Mouse (Mus musculus) fibroblast of lung, adult 2 months (primary cell): ENCODE results near the gene Stard5.

Source experiments
- DNase-seq: peaks from one replicate; pipeline ENCODE4 v3.0.0-alpha.2; 2011; ENCODE audit warnings: low read depth

Gene Stard5

DNA sequence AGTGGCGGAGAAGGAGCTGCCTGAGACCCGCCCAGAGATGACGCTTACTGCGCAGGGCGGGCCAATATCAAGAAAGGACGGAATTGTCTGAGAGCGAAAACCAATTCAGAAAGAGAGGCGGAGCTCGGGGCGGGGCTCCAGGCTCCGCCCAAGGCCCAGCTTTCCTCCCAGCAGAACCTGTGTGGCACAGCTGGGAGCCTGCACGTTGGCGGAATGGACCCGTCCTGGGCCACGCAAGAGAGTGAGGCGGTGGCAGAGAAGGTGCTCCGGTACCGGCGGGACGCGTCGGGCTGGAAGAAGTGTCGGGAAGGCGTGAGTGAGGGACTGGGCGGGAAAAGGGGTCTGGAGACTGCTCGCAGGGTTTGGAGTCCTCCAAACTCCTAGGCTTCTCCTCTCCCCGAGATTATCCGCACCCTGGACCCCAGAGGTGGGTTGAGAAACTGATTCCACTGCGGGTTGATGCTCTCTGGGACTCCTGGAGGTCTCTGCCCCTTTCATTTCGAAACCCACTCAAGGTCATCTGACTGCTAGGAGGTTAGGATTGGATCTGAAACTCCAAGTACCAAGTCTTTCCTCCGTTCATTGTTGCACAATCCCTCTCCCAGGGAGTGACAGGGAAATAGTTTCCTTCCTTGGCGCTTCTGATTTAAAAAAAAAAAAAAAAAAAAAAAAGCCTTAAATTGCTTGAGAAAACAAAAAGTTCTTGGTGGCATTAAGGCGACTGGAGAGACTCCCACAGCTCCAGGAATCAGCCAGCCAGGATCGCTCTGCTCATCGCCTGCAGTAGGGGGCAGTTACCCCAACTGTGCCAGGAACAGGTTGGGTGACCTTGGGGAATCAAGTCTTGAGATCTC lies at the start of gene Stard5:
Stard5 (plus strand) TSS at position 132 of the 854 bp plus-strand sequence.
- DNase-seq = peak; percentile 94

DNA sequence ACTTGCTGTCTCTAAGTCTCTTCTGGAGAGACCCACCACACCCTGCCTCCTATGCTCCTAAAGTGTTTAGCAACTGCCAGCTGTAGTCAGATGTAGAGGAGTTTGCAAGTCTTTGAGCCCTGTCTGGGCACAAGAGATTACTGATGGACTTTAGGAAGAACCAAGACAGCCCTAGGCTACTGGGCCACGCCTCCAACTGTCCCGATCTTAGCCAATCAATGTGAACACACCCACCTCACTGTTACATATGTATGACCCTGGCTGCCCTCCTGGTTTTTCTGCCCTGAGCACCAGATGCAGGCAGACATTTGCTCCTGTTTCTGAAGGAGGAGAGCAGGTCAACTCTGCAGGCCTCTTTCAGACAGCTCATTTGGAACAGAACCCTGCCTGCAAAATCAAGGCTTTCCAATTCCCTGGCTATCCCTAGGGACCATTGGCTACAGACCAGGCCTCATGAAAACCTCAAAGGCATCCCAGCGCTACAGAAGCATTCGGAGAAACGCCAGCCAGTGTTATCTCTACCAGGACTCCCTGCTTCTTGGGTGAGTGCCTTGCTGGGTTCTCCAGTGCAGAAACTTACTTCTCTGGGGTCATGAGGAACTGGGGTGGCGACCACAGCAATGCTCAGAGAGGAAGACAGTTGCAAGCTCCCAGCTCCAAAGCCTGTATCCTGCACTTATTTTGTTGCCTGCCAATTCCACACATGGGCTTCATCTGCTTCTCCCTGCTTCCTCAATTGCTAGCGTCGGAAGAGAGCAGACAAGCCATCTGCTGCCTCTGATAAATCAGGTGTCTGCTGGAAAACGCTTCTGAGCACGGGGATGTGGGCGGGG lies 46.9 kb upstream of the Stard5 start, which contains the start of gene Tmc3:
Tmc3 (plus strand) TSS at position 289 of the 833 bp plus-strand sequence.
- DNase-seq = peak; percentile 43

DNA sequence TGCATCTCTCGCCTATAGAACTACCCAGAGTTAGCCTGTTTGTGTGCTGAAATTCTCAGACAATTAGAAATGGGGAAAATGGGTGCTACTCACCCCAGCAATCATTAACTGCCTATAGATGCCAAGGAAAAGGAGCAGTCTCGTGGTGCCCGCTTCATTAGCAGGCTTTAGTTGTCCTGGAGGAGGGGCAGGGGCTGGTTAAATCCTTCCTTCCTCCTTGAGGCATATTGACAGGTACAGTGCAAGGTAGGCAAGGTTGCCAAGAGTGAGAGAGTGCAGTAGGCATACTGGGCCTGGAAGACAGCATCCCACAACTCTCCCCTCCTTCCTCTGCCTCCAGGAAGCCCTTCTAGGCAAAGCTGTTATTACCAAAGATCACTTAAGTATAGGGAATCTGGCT lies 37.7 kb upstream of the Stard5 start:
- DNase-seq = no peak

DNA sequence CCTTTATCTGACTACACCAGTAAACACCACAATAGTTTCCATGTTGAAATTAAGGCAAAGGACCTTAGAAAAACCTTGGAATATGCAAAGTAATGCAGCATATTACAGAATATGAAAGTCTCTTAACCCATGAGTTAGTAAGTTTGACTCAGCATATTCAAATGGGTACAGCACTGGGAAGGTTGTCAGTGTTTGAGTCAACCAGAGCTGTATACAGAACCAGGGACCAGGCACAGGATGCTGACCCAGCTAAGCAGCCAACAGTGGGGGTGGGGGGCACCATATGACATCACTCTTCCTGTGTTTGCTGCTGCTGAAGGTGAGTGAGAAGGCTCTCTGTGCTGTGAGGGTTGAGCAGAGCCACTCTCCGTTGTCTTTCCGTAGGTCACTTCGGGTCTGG lies 34.7 kb upstream of the Stard5 start:
- DNase-seq = no peak

DNA sequence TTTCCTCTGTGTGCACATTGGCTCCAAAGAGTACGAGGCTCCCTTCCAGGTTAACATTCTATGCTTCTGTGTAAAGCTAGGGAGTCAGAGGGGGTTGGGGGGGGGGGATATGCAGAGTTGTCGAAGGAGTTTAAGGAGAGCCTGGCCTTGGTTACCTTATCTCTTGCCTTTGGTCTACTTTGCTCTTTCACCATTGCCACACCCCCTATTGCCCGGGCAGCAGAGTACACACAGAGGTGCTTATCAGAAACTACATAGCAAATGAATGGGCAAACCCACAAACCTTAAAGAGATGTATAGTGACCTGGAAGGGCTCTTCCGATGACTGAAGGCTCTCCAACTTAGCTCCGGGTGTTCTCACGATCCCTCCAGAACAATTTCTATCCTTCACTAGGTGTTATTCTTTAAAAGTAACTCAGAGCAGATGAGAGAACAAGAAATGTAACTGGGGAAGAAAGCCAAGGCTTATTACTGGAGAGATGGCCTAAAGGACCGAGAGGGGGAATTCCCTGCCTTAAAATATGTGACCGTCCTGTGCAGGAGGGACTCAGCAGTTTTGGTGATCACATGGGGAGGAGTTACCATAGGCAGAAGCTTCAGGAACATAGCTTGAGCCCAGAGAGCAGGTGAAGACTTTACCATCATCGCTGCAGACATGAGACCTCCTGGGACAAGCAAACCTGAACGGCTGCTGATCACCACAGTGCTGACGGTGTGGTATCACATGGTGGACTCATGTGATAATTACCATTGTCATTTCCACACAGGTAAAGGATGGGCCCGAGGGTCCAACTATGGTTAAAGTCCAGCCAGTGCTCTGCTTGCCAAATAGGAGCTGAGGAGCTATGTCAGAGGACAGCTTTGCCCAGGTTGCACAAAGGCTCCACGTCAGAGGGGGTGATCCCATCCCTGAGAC lies 32.5 kb upstream of the Stard5 start:
- no peak for DNase-seq

DNA sequence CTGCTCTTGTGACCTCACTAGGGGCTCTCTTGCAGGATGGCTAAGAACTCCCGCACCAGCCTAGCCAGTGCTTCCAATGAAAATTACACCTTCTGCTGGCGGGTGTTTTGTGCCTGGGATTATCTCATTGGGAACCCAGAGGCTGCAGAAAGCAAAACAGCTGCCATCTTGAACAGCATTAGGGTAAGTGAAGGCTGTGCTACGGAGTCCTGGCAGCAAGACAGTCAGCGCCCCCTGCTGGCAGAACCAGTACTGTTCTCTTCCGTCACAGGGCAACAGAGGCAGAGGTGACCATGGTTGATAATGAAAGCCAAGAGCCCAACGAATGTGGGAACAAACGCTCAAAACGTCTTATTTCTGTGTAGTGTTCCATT lies 31.9 kb upstream of the Stard5 start:
- no peak for DNase-seq

DNA sequence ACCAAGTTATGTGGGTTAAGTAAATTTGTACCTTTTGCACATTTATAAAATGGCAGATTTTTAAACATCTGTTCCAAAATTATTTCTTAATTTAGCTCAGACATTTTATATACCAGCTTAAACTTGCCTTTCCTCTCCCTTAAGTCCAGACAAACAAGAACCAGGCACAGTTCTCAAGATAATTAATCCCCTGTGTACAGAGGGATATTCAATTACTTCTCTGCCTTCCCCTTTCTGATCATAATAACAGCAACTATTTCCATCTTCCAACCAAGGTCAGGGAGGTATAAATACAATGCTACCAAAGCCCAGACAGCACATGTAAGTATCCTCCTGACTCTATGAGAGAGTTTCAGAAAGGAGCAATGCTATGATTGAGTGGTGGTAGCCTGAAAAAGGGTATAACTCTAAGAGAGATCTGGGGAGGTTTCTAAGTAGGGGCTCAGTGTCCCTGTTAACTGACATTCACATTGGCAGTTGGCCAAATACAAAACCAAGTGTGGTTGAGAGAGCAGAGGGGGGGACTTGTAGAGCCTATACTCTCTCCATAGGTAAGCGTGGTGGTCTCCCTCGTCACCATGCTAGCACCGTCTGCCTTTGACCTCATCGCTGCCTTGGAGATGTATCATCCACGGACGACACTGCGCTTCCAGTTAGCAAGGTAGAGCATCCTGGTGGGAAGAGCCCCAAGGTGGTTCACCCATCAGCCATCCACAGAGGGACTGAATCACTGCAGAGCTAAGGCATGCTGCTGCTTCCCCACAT lies 27.4 kb upstream of the Stard5 start:
- no peak for DNase-seq

DNA sequence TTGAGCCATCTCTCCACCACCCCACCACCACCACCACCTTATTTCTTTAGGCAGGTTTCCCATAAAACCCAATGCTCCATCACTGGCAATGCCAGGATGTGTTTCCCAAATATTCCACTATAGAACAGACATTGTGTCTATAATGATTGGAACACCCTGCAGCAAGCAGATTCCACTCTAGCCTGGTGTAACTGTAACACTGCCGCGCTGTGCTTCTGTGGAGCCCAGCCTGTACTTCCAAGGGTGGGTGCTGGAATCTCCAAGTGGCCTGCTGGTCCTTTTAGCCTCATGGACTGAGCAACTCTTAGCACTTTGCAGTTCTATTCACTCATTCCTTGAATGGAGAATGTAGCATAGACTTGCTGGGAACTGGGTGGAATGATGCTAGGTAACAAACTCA lies 25.0 kb upstream of the Stard5 start:
- DNase-seq = no peak

DNA sequence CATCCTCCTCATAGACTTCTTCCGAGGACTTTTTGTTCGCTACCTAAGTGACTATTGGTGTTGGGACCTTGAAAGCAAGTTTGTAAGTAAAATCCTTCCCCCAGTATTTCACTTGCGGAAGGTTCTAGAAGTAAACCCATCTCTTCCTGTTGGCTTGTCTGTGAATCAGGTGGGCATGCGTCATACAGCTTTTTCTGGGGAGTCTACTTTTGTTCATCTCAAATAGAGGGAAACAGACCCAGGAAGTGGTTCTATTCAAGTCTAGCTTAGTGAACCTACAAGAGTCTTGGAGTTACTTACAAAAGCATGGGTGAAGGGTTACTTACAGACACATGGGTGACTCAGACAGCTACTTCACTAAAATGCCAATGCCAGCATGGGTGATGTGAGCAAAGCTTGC lies 21.9 kb upstream of the Stard5 start:
- no peak for DNase-seq

DNA sequence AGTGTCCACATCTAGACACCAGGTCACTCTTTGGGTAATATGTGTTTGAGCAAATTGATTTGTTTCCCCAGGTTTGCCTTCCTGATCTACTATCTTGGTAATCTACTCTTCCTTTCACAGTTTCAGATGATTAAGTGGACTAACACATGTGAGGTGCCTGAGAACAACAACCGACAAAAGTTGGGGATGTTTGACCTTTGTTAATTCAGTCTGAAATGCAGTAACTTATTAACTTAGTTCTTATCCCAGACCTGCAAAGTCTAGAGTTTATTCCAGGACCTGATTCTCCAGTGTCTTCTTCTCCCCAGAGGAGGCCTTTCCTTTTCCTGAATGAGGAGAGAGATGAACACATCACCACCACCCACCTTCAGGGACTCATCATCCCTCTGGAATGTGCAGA lies 19.9 kb upstream of the Stard5 start:
- no peak for DNase-seq

DNA sequence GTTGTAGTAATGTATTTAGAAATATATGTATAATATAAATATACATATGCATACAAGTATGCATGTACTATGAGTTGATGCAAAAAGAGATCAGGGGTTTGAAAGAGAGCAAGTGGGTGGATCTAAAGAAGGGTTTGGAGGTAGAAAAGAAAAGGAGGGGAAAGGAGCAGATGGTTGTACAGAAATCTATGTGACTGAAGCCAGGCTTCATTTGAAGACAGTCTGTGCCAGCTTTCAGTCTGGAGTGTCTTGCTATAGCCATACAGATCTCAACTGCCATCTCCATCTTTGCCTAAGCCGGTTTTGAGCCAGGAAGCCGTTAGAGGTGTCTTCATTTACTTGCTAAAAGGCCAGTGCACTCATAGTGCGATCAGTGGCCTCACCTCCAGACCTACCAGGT lies 16.5 kb upstream of the Stard5 start:
- DNase-seq = no peak

DNA sequence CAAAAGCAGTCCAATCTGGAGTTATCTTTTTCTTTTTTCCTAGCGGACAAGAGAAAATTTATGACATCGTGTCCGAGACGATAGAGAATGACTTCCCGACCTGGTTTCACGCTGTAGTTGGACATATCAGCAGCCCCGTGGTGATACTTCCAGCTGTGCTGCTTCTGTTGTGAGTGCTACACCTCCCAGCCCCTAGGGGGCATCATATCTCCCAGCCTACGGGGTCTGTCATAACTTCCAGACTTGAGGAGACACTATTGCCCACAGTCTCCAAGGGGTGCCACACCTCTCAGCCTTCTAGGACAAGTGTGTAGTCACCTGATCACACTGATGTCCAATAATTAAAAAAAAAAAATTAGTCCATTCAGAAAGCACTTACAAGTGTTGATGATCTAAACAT lies 15.9 kb upstream of the Stard5 start:
- DNase-seq = no peak

DNA sequence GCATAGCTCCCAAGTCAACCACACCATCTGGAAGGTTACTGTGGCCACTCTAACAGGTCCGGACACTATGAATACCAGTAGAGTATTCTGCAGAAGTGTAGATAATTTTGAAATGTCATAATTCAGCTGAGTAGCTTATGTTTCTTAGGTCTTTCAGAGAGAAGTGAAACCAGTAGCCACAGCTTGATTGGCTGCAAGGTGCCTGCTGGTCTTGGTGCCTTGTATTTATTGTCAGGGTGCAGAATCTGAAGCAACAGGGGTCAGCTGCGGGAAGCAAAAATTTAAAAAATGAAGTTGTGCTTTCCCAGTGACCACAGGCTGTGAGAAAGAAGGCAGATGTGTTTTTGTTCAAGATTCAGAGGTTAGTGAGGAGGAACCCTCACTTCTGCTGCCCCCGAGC lies 15.5 kb upstream of the Stard5 start:
- no peak for DNase-seq

DNA sequence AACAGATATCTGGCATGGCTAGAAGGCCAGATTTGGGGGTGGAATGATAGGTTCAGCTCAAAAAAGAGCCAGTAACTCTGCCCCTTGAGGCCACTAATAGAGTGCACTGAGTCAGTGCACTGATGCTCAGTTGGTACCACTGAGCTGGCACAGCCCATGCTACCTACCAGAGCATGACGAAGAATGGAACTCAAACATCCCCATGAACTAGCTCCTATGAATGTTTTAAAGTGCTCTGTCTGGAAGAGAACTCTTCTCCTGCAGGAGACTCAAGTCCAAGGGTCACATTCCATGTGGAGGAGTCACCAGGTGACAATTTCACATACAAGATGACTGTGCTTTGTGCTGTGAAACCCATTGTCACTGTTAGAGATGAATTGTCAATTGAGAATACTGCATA lies 13.1 kb upstream of the Stard5 start:
- no peak for DNase-seq

DNA sequence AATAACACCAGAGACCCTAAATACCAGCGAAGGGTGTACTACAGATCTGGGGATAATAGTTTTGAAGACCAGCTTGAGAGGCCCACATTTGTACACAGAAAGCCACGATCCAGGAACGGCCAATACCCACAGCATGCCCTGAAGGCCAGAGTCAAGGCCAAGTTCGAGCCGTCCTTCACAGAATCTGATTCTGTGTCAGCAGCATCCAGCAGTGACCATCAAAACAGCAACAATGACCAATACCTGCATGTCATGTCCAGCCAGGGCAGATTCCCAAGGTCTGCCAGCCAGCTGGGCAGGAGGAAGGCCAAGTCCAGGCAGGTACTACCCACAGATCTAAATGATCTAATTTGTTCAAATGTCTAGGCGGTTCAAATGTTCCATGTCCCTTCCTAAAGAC lies 9.2 kb upstream of the Stard5 start:
- DNase-seq = no peak

DNA sequence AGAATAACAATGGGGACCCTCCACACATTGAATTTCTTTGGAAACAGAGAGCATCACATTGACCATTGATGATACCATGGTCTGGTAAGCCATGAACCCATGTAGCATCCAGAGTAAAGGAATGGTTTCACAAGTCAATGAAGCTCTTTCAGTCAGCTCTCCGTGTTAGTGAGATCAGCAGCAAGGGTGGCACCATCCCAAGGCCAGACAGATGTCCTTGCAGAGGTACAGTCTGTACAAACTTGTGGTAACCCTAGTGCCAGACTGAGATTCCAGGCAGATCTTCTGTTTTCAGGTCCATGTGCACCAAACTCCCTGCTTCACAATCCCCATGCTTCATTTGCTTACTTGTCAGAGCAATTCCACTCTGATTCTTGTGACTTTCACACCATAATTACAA lies 7.7 kb upstream of the Stard5 start:
- DNase-seq = no peak

DNA sequence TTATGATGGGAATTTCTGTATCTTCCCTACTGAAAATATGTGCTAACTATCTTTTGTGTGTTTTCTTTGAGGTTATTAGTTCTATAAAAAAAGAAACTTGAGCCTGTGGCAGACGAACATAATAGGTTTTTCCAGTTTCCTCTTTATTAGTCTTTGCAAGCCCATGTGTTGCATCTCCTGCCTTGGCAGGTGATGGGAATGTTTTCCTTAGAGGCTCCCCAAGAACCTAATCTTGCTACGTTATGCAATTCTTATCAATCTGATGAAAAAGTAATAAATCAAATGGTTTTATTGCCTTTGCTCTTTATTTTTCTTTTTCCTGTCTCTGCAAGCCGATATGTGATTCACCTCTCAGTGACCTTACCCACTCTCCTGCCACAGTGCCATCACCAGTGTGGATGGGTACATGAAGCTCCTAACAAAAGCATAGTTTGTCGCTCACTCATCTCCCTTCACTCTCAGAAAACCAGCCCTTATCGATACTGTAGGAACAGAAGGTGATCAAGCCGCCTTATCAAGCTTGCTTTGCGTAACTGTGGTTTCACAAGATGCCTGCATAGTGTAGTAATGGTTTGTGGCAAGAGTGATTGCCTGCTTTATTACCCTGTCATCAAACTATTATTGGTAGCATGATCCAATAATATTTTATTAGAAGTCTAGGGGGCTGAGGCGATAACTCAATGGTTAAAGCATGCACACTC lies 5.1 kb upstream of the Stard5 start:
- DNase-seq = no peak

DNA sequence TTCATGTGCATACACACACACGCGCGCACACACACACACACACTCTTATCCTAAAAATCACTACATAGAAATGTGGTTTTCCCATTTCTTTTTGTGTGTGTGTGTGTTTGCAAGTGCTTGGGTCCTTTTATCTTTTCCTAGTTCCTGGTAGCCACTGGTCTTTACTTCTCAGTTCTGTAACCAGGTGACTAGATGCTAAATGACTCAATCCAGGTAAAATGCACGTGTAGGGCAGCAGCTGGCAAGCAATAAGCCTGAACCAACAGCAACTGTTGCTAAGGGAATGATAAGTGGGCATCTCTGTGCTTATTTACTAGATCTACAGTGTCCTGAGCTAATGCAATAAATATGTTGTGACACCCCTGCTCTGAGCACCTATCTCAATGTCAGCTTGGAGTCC lies 4.4 kb upstream of the Stard5 start:
- no peak for DNase-seq

DNA sequence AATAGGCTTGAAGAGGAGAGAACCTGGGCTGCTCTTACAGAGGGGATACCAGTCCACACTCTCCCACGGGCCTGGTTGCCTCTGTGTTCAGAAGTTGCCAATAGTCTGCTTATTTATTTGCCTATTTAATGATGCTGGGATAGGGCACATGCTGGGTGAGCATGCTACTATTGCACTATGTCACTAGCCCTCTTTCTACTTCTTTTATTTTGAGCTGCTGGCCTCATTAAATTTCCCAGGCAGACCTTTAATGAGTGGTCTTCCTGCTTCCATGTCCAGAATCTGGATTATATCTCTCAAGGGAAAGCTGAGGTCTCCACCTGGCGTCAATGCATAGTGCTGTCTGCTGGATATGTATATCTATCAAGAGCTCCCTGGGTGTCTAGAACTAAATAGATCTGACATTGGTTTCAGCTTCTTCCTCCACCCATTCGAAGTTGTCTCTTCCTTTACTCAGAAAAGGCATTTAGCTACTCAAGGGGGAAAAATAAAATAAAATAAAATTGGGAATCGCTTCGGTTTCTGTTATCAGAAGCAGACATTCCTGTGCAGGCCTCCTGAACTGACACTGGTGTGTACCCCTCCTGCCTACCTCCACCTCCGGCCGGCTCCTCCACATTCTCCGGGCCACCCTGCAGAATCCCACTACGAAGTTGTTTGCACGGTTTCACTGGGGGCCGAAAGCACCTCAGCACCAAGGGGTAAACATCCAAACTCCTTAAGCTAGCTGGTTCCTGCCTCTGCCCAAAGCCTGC lies 509 bp upstream of the Stard5 start:
- DNase-seq = no peak

DNA sequence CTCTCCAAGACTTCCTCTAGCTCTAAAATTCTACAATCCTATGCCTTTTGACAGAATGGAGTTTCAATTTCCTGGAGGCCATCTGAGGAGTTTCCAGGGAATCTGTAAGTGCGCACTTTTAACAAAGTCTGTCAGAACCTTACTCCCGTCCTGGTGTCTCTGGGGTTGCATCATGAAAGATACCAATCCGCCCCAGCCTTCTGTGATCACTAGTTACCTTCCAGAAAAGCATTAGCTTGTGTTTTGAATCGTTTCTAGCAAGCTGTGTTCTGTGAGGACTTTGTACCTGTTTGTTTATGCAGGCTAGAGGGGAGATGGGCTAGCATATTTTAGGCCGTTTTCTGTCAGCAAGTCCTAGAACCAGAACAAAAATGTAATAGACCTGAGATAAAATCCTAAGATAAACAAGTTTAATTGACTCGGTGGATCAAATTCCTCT lies 942 bp downstream of the Stard5 start:
- DNase-seq = no peak
